Mouse (Mus musculus): Measurements from ENCODE around the gene Stard13. TPM values are rescaled to one million over a fixed set of nuclear protein-coding genes. Genes with fewer than 3 reads are reported as not detected.

Gene Stard13
- total RNA-seq, 1 experiment from 2014 or later = not detected

DNA sequence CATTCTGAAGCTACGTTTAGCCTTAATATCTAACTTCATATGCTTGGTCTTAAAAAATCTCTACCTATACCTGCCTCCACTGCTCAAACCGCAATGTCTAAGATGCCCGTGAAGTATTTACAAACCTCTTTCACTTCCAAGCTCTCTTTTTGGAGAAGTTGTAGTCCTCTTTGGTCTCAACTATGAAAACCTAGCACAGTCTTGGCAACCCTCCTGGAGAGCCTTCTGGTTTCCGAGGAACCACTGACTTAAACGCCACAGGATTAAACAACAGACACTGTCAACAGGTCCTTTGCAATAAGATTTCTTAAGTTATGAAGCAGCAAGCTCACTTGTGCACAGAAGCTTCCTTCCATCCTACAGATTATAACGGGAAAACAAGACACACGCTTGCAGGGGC is 1.8 kb downstream of the Stard13 start:
- no peak for ATAC-seq (replicated peaks; ENCODE audit: insufficient number of reproducible peaks, low FRiP score, low TSS enrichment, poor library complexity, severe bottlenecking)

DNA sequence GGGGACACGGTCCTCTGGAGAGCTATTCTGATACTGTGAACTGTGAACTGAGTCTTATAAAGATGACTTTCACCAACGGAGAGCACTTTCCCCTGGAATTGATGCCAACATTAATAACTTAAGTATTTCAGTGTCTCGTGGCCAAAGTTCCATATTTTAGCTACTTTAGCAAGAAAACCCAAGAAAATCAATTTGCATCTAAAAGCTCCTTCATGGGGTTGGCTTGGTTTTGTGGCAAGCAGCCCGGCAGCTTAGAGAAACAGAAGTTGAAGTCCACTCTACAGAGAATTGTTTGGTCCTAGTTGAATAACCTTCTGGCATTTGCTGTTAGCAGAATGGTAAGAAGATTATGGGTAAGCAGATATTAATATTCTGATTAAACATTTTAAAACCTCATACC is 2.2 kb downstream of the Stard13 start:
- no peak for ATAC-seq (replicated peaks; ENCODE audit: insufficient number of reproducible peaks, low FRiP score, low TSS enrichment, poor library complexity, severe bottlenecking)

DNA sequence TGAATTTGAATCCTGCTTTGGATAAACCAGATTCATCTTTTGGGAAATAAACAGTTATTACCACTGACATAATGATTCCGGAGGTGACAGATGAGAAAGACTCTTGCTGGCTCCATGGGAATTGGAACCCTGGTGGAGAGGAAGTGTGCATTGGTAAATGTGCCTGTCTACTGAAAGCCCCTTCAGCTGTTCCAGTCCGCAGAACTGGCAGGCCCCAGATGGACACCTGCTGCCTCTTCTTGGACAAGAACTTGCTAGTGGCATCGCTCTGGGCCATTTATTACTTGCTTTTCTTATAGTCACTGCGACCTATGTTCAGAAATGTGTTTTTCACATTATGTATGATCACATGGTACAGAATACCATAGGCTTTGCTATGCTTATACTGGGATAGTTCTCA is 3.2 kb downstream of the Stard13 start:
- ATAC-seq (replicated peaks; ENCODE audit: insufficient number of reproducible peaks, low FRiP score, low TSS enrichment, poor library complexity, severe bottlenecking) = no peak

DNA sequence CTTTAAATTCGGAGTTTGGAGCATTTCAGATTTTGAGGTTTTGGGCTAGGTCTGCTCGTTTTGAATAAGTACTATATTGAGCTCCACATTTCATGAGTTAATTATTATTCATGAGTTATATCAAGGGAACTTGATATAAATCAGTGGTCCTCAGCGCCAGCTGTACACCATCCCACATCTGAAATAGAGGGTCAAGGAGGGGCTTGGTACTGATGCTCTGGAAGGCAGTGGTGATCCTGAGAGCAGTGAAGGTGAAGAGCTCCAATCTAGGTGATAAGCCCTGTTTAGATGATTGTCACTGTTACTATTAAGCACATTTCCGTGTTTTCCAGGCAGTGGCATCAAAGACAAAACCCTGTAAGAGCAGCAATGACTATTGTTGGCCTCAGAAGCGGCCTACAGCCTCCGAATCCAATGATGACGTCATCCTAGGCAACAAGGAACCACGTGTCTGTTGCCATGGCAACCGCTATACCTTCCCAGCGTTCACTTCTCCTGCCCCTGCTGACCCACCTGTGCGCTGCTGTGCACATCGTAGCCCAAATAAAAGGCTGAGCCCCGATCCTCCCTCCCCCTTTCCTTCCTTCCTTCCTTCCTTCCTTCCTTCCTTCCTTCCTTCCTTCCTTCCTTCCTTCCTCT is 5.2 kb downstream of the Stard13 start:
- ATAC-seq (replicated peaks; ENCODE audit: insufficient number of reproducible peaks, low FRiP score, low TSS enrichment, poor library complexity, severe bottlenecking) = no peak

DNA sequence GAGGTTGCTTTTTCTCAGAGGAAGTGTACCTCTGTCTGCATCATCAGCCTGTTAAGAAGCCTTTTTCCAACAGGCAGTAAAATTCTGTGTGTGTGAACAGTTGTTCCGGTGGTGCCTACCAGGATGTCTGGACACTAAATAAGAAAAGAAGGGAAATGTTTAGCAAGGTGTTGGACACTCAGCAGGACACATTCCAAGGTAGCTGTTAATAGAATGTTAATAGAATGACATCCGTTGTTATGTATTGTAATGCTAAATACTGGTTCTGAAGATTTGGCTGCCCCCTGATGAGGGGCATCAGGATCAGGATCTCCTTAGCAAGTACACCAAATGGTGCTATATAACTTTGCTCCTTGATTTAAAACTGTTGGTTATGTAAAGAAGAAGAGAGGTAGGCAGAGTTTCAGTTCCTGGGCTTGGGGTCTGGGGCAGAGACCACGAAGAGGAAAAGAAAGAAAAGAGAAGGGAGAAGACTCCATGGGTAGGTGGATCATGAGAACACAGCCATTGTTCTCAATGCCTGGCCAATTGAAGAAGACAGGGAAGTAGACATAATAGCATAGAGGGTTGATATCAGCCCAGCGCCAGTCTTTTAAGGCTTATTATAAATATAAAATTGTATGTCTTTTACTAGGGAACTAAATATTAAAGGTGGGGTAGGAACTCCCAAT is 9.8 kb downstream of the Stard13 start:
- no peak for ATAC-seq (replicated peaks; ENCODE audit: insufficient number of reproducible peaks, low FRiP score, low TSS enrichment, poor library complexity, severe bottlenecking)

DNA sequence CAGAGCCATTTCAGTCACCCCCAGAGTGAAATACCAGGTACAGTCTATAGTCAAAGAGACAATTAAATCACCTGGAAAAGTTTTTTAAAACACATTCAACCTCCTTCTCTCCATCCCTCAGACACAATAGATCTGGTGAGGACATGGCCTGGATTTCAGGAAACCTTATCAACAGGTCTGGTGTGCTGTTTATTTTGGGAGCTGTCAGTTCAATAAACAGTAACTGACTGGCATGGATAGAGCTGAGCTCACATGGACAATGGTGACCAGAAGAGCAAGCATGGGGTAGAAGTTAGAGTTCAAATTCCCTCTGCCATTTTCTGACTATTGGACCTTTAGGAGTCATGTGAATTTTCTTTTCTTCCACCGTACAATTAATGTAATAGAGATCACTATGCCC is 10.8 kb downstream of the Stard13 start:
- no peak for ATAC-seq (replicated peaks; ENCODE audit: insufficient number of reproducible peaks, low FRiP score, low TSS enrichment, poor library complexity, severe bottlenecking)

DNA sequence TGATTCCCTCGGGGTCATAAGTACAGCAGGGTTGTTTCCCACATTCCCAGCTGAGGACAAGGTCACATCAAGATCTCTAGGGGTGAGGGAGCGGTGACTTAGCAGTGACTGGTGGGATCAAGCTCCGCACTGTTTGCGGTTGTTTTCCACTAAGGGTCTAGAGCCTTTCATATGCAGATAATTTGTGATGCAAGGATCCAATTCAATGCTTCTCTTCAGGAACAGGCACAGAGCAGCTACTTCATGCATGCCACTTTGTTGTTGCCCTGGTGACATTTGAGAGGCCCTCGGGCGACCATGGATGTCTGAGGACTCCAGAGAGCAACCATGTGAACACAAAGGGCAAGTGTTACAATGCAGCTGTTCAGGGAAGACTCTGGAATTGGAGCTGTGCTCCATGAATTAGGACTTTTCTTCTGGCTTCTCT is 14.9 kb downstream of the Stard13 start:
- no peak for ATAC-seq (replicated peaks; ENCODE audit: insufficient number of reproducible peaks, low FRiP score, low TSS enrichment, poor library complexity, severe bottlenecking)

DNA sequence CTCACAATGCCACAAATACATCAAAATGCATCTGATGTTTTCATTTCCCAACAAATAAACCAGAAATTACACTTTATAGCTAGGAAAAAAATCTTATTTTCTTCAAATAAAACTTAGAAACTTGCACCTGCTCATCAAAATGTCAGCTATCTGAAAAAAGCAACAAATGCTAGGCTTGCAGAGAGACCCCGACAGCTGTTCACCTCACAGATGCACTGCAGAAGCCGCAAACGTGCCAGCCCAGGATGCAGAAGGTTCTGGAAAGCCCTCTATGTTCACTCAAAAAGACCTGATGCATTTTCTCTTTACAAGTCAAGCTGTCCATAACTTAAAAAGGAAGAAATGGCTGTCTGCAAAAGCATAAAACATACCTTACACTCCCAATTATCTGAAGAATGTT is 20.5 kb downstream of the Stard13 start:
- ATAC-seq (replicated peaks; ENCODE audit: insufficient number of reproducible peaks, low FRiP score, low TSS enrichment, poor library complexity, severe bottlenecking) = no peak

DNA sequence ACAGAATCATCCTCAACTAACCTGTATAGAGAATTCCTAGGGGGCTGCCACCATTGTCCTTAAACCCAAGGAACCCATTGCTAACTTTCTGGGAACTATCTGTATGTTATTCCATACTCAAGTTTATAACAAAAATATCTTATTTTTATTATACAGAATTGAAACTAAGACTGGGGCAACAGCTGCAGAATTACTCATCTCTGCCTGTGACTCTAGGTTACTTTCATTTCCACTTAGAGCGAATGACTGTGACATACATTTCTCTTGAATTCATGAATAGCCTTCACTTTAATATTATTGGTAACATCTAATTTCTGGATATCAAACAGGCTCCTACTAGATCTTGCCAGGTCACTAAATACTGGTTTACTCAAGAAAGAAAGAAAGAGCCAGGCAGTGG is 22.8 kb downstream of the Stard13 start:
- no peak for ATAC-seq (replicated peaks; ENCODE audit: insufficient number of reproducible peaks, low FRiP score, low TSS enrichment, poor library complexity, severe bottlenecking)

DNA sequence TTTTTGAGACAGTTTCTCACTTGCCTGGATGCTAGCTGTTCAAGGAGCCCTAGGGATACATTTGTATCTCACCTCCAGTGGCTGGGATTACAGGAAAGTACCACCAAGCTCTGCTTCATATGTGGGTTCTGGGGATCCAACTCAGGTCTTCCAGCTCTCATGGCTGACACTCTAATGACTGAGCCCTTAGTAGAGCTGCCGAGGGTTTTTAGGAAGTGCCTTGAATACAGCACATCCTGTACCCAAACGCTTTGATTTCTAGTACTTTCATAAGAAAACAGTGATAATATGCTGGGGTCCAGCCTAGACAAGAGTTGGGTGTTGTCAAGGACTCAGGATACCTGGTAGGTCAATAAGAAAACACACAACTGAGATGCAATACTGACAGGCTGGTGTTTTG is 23.6 kb downstream of the Stard13 start:
- no peak for ATAC-seq (replicated peaks; ENCODE audit: insufficient number of reproducible peaks, low FRiP score, low TSS enrichment, poor library complexity, severe bottlenecking)

DNA sequence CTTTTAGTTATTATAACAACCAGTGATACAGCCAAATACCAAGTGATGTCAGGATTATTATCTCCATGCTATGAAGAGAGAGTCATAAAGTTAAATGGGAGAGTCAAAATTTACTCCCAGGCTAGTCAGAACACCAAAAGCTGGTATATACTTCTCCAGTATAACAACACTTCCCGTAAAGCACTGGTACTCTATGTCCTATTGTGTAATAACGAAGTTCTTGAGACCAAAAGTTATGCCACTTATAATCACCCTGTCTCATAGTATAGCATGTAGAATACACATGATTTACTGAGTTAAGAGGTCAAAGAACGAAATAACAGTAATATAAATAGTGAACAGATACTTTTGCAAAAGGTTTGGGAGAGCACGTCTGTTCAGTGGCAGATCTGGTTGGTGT is 28.6 kb downstream of the Stard13 start:
- no peak for ATAC-seq (replicated peaks; ENCODE audit: insufficient number of reproducible peaks, low FRiP score, low TSS enrichment, poor library complexity, severe bottlenecking)

DNA sequence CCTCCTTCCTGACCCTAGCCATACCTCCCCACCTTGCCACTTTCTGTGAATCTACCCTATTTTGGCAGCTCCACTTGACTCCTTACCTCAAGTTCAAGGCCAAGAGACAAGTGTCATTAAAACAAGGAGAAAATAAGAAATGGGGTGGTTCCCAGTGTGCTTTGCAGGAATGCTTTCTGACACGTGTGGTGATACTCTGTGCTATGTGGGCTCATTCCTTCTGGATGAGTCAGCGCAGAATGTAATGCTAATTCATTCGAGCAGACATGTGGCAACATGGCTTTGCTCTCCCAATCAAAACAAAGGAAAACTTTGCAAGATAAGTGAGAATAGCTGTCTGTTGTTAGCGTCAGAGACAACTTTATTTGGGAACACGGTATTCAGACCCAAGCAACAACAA is 30.7 kb downstream of the Stard13 start:
- no peak for ATAC-seq (replicated peaks; ENCODE audit: insufficient number of reproducible peaks, low FRiP score, low TSS enrichment, poor library complexity, severe bottlenecking)

DNA sequence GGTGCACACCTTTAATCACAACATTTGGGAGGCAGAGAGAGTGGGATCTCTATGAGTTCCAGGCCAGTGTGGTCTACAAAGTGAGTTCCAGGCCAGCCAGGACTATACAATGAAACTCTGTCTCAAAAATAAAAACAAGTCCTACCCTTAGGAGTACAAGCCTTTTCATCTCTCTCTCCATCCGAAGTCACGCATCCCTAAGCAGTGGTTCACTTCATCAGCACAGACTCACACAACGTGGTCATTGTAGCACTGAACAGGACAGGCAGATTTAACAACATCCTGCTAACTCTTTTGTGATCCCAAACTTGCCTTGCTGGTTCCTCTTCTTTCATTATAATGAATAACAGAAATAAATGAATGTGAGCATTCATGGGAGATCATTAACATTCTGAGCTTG is 32.4 kb downstream of the Stard13 start:
- no peak for ATAC-seq (replicated peaks; ENCODE audit: insufficient number of reproducible peaks, low FRiP score, low TSS enrichment, poor library complexity, severe bottlenecking)

DNA sequence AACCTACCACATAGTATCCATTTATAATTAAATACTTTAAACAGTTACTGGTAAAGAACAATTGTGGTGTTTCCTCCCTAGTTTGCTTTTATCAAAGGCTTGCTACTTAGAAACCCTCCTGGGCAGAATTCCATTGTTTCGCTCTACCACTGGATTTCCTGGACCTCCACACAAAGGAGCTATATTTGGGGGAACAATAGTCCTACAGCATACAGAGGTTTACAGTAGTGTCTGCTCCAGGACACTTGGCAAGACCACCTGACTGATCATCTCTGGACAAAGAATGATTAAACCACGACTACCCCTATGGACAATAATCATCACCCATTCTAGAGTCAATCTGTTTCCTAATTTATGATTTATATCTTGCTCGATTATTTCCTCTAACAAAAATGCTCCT is 34.4 kb downstream of the Stard13 start:
- no peak for ATAC-seq (replicated peaks; ENCODE audit: insufficient number of reproducible peaks, low FRiP score, low TSS enrichment, poor library complexity, severe bottlenecking)

DNA sequence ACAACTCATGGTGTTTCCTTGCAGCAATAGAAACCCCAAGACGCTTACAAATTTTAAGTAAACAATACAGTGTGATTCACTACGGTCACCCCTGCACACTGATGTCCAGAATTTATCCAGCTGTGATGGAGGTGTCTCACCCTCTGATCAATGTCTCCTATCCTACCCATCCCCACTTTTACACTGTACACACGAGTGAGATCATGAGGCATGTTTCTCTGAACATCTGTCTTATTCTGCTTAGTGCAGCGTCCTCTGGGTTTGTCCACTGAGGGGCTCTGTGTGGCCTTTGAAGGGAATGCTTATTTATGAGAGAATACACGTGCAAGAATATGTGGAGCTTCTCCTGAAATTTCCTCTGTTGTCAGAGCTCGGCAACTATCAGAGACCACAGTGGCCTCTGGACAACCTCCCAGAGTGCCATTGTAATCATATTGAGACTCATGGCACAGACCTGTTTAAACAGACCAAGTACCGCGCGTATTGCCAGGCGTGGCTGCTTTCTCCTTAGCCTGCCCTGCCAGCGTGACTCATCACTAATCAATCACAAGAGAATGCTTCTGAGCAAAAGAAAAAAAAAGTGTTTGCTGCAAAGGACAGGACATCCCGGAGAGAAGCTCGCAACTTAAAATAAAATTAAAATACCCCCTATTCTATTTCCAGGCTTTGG is 36.9 kb downstream of the Stard13 start:
- ATAC-seq (replicated peaks; ENCODE audit: insufficient number of reproducible peaks, low FRiP score, low TSS enrichment, poor library complexity, severe bottlenecking) = no peak

DNA sequence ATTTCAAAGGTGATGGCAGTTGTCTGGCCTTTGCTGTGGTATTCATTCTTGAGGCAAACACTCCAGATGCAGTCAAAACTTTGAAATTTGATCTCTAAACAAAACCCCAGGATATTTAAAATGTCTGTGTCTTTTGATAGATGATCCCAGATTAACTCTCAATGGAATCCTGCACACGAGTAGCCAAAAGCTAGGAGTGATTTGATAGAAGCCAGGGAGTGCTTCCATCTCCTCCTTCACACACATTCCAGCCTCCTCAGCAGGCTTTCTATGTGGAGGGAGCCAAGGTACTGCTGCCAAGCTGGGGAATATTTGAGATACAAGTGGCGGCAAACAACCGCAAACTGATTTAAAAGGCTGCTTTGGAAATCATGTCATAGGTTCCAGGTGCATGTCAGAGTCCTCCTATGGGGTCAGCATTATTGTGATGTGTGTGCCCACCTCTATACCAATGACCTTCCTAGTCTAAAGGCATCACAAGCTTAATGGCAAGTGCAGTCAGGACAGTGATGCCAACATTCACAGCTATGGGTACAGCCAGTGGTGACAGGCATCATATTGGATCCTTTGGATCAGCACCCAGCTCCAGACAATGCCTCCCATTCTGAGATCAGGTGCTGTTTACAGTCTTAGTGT is 39.6 kb downstream of the Stard13 start:
- ATAC-seq (replicated peaks; ENCODE audit: insufficient number of reproducible peaks, low FRiP score, low TSS enrichment, poor library complexity, severe bottlenecking) = no peak

DNA sequence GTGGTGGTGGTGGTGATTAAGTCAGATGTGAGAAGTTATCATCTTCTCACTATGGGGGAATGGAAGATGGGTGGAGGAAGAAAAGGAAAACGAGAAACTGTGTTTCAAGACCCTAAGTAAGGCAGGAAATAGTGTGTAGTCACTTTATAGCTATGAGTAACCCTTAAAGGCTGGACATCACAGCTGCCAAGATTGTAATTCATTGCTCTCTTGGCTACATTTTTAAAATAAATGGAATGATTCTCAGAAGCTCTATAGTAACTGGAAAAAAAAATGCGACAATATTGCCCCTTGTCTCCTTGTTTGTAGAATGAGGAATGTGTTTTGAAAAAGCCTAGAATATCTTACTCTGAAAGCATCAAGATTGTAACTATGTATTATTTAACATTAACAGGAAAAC is 41.4 kb downstream of the Stard13 start:
- no peak for ATAC-seq (replicated peaks; ENCODE audit: insufficient number of reproducible peaks, low FRiP score, low TSS enrichment, poor library complexity, severe bottlenecking)

DNA sequence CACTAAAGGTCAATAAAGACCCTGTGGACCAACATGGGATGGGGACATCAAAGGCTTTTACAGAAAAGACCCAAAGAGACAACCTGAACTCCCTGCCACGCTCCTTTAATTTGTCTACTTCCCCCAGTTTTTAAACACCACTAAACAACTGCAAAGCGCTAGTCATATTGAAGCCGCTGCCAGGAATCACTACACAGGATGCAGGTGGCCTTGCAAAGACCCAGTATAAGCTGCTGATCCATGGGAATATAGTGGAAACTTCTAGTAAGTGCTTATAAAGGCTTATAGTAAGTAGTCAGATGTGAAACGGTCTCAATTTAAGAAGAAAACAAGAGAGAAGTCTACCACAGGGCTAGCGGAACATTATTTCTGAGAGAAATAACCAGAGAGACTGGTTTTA is 42.9 kb downstream of the Stard13 start:
- no peak for ATAC-seq (replicated peaks; ENCODE audit: insufficient number of reproducible peaks, low FRiP score, low TSS enrichment, poor library complexity, severe bottlenecking)

DNA sequence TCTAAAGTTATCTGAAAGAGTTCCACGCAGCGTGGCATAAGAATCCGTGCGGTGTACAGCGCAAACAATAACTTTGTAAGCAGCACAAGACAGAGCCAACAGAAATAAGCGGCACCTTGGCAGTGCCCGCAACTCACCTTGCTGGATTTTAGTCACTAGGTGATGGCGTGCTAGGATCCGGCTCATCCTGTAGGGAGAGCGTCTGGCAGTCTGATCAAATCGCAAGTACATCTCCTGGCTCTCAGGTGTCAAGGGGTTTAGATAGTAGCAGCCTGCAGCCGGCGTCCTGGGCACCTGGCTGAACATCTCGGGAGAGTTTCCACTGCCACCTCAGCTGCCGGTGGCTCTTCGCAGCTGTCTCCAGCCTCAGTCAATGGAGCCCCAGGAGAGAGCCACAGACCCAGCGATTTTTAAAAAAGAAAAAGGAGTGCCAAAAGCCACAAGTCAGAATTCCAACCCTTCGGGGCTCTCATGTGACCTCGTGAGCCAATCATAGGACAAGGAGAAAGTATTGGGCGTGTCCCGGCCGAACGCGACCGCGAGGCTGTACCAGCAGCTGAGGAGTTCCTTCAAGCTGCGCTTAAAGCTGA is 43.8 kb downstream of the Stard13 start:
- no peak for ATAC-seq (replicated peaks; ENCODE audit: insufficient number of reproducible peaks, low FRiP score, low TSS enrichment, poor library complexity, severe bottlenecking)

Measured in monocyte, adult 5-6 weeks (primary cell).